Mouse (Mus musculus): Measurements from ENCODE around the gene Prkca. TPM values are rescaled to one million over a fixed set of nuclear protein-coding genes. Genes with fewer than 3 reads are reported as not detected.

Gene Prkca
- polyA plus RNA-seq, 1 experiment = 18.1 TPM

DNA sequence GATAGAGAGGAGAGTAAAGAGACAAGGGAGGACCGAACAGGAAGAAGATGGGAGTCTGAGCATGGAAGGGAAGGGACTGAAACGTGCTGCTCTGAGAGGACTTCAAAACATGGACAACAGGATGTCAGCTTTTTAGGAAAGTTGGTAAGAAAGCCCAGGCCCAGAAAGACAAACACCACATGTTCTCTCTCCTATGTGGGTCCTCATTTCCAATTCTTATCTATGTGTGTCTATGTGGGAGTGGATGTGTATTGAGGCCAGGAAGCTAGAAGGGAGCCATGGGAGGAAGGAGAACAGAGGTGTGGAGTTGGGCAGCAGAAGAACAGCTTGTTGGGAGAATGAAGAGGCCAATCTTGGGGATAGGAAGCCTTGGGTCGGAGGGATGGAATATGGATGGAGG, 154.4 kb downstream of the Prkca start:
- Histone ChIP-seq H3K36me3 (ENCODE audit: control insufficient read depth, insufficient read depth) (peaks cover 18% of the 10 kb centered on the region), H3K79me2 (ENCODE audit: control insufficient read depth, insufficient read depth) (peaks cover 24% of the 10 kb centered on the region), H3K27me3 (ENCODE audit: control insufficient read depth, insufficient read depth, insufficient read length) (no peaks in the 10 kb centered on the region), H3K4me3 (ENCODE audit: insufficient read depth, poor library complexity, severe bottlenecking) (no peak overlapping the region), H3K79me3 (ENCODE audit: low read depth) (peaks cover 6% of the 10 kb centered on the region), H3ac (ENCODE audit: control insufficient read depth, insufficient read length, low read depth) (no peak overlapping the region)
- TF ChIP-seq MYOD1 (IDR thresholded peaks at IDR 0.05; ENCODE audit: control insufficient read depth, insufficient read length, low read depth) (no peak), FOSL1 (IDR thresholded peaks at IDR 0.05; ENCODE audit: insufficient read depth, low read length, poor library complexity, severe bottlenecking) (no peak), CEBPB (IDR thresholded peaks at IDR 0.05; ENCODE audit: low read depth) (no peak), CTCF (IDR thresholded peaks at IDR 0.05; ENCODE audit: control insufficient read depth, insufficient read depth, insufficient read length) (no peak), MYOG (IDR thresholded peaks at IDR 0.05; ENCODE audit: control insufficient read depth, extremely low read depth, insufficient read length) (no peak), USF1 (IDR thresholded peaks at IDR 0.05; ENCODE audit: low read depth) (no peak), MAX (IDR thresholded peaks at IDR 0.05) (no peak)

DNA sequence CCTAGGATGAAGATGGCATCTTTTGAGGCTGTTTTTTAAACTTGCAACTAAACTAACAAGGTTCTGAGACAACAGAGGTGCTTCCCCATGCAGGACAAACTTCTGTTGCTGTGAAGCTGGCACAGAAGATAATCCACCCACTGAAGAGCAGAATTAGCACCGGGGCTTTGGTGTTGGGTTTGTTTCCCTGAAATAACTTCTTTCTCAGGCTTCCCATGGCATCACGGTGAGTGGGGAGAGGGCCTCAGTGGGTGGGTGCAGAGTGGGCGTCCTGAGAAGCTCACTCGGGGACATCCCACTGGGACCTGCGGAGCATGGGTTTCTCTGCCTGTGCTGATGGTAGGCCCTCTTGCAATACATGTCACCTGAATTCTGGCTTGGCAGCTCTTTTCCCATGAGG, 161.3 kb downstream of the Prkca start:
- Histone ChIP-seq H3ac (ENCODE audit: control insufficient read depth, insufficient read length, low read depth) (no peak overlapping the region), H3K4me3 (ENCODE audit: insufficient read depth, poor library complexity, severe bottlenecking) (no peak overlapping the region), H3K36me3 (ENCODE audit: control insufficient read depth, insufficient read depth) (peaks cover 19% of the 10 kb centered on the region), H3K79me2 (ENCODE audit: control insufficient read depth, insufficient read depth) (peaks cover 63% of the 10 kb centered on the region), H3K27me3 (ENCODE audit: control insufficient read depth, insufficient read depth, insufficient read length) (no peaks in the 10 kb centered on the region), H3K79me3 (ENCODE audit: low read depth) (peaks cover 16% of the 10 kb centered on the region)
- no peak for TF ChIP-seq MYOG (IDR thresholded peaks at IDR 0.05; ENCODE audit: control insufficient read depth, extremely low read depth, insufficient read length)
- TF ChIP-seq MYOD1 (IDR thresholded peaks at IDR 0.05; ENCODE audit: control insufficient read depth, insufficient read length, low read depth) = no peak
- TF ChIP-seq MAX (IDR thresholded peaks at IDR 0.05) = no peak
- TF ChIP-seq USF1 (IDR thresholded peaks at IDR 0.05; ENCODE audit: low read depth) = no peak
- no peak for TF ChIP-seq CEBPB (IDR thresholded peaks at IDR 0.05; ENCODE audit: low read depth)
- TF ChIP-seq FOSL1 (IDR thresholded peaks at IDR 0.05; ENCODE audit: insufficient read depth, low read length, poor library complexity, severe bottlenecking) = no peak
- no peak for TF ChIP-seq CTCF (IDR thresholded peaks at IDR 0.05; ENCODE audit: control insufficient read depth, insufficient read depth, insufficient read length)

DNA sequence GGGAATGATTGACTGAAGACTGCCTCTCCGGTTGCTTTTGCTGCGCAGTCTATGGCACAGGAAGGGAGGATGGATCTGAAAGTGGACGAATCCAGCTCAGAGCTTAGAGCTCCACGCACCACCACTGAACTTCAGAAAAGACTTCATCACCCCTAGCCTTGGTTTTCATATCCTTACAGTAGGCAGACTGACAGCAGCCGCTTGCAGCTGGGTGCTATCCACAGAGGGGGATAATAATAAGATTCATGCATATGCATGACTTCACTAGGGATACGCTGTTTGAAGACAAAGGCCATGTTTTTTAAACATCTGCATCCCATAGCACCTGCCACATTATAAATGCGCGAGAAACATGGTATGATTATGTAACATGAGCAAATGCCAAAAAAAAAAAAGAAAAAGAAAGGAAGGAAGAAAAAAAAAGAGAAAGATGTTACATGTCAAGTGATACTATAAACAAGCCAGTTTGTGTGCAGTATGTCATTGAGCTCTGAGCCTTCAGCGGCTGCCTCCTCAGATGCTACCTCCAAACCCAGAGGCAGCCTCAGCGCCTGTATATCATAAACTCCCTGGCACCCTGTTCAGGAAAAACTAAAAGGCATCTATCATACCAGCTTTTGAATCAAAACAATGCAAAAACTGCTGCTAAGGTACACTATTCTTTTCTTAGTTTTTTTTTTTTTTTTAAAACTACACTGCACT, 162.6 kb downstream of the Prkca start:
- H3K4me3 ChIP-seq (ENCODE audit: insufficient read depth, poor library complexity, severe bottlenecking) = no peak overlapping the region
- peaks cover 73% of the 10 kb centered on the region for H3K79me2 ChIP-seq (ENCODE audit: control insufficient read depth, insufficient read depth)
- no peaks in the 10 kb centered on the region for H3K27me3 ChIP-seq (ENCODE audit: control insufficient read depth, insufficient read depth, insufficient read length)
- peaks cover 14% of the 10 kb centered on the region for H3K79me3 ChIP-seq (ENCODE audit: low read depth)
- peaks cover 19% of the 10 kb centered on the region for H3K36me3 ChIP-seq (ENCODE audit: control insufficient read depth, insufficient read depth)
- no peak for TF ChIP-seq USF1 (IDR thresholded peaks at IDR 0.05; ENCODE audit: low read depth)
- TF ChIP-seq MAX (IDR thresholded peaks at IDR 0.05) = no peak
- TF ChIP-seq CTCF (IDR thresholded peaks at IDR 0.05; ENCODE audit: control insufficient read depth, insufficient read depth, insufficient read length) = no peak
- no peak for TF ChIP-seq MYOG (IDR thresholded peaks at IDR 0.05; ENCODE audit: control insufficient read depth, extremely low read depth, insufficient read length)
- no peak for TF ChIP-seq MYOD1 (IDR thresholded peaks at IDR 0.05; ENCODE audit: control insufficient read depth, insufficient read length, low read depth)
- no peak for TF ChIP-seq CEBPB (IDR thresholded peaks at IDR 0.05; ENCODE audit: low read depth)
- no peak for TF ChIP-seq FOSL1 (IDR thresholded peaks at IDR 0.05; ENCODE audit: insufficient read depth, low read length, poor library complexity, severe bottlenecking)
- H3ac ChIP-seq (ENCODE audit: control insufficient read depth, insufficient read length, low read depth) = no peak overlapping the region

DNA sequence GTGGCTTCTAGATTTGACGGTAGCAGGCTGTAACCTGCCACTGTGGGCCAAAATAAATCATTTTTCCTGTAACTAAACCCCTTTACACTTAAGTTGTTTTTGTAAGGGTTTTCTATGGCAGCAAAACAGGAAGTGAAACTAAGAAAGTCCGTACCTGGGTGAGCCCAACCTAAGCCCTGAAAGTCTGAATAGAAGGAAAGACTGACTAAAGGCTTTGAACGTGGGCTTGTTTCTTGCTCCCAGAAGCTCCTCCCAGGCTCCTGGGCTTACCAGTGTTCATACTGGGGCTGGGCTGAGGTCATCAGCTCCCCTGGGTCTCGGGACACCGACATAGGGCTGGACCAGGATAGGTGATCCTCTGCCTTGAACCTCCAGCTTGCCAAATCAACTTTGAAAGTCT, 164.9 kb downstream of the Prkca start:
- Histone ChIP-seq H3ac (ENCODE audit: control insufficient read depth, insufficient read length, low read depth) (no peak overlapping the region), H3K79me3 (ENCODE audit: low read depth) (peaks cover 13% of the 10 kb centered on the region), H3K4me3 (ENCODE audit: insufficient read depth, poor library complexity, severe bottlenecking) (no peak overlapping the region), H3K36me3 (ENCODE audit: control insufficient read depth, insufficient read depth) (peaks cover 19% of the 10 kb centered on the region), H3K79me2 (ENCODE audit: control insufficient read depth, insufficient read depth) (peaks cover 67% of the 10 kb centered on the region), H3K27me3 (ENCODE audit: control insufficient read depth, insufficient read depth, insufficient read length) (no peaks in the 10 kb centered on the region)
- TF ChIP-seq MAX (IDR thresholded peaks at IDR 0.05) (no peak), CEBPB (IDR thresholded peaks at IDR 0.05; ENCODE audit: low read depth) (no peak), MYOD1 (IDR thresholded peaks at IDR 0.05; ENCODE audit: control insufficient read depth, insufficient read length, low read depth) (no peak), MYOG (IDR thresholded peaks at IDR 0.05; ENCODE audit: control insufficient read depth, extremely low read depth, insufficient read length) (no peak), FOSL1 (IDR thresholded peaks at IDR 0.05; ENCODE audit: insufficient read depth, low read length, poor library complexity, severe bottlenecking) (no peak), USF1 (IDR thresholded peaks at IDR 0.05; ENCODE audit: low read depth) (no peak), CTCF (IDR thresholded peaks at IDR 0.05; ENCODE audit: control insufficient read depth, insufficient read depth, insufficient read length) (no peak)

DNA sequence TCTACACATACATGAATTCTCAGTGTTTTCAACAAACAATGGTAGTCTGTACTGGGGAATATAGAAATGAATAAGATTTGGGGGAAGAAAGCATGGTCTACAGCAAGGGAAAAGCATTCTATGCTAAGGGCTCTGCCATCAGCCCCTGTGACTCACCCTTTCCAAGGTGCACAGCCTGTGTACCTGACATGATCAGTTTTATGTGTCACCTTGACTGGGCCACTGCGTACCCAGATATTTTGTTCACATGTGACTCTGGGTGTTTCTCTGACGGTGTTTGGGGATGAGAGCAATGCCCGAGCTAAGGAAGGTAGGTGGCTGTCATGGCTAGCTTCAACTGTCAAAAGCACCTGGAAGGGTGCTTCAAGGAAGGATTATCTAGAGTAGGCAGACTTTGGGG, 165.5 kb downstream of the Prkca start:
- H3K4me3 ChIP-seq (ENCODE audit: insufficient read depth, poor library complexity, severe bottlenecking) = no peak overlapping the region
- H3K79me2 ChIP-seq (ENCODE audit: control insufficient read depth, insufficient read depth) = peaks cover 69% of the 10 kb centered on the region
- TF ChIP-seq MYOG (IDR thresholded peaks at IDR 0.05; ENCODE audit: control insufficient read depth, extremely low read depth, insufficient read length) (no peak), CTCF (IDR thresholded peaks at IDR 0.05; ENCODE audit: control insufficient read depth, insufficient read depth, insufficient read length) (no peak), FOSL1 (IDR thresholded peaks at IDR 0.05; ENCODE audit: insufficient read depth, low read length, poor library complexity, severe bottlenecking) (no peak), CEBPB (IDR thresholded peaks at IDR 0.05; ENCODE audit: low read depth) (no peak), MAX (IDR thresholded peaks at IDR 0.05) (no peak), USF1 (IDR thresholded peaks at IDR 0.05; ENCODE audit: low read depth) (no peak), MYOD1 (IDR thresholded peaks at IDR 0.05; ENCODE audit: control insufficient read depth, insufficient read length, low read depth) (no peak)
- no peaks in the 10 kb centered on the region for H3K27me3 ChIP-seq (ENCODE audit: control insufficient read depth, insufficient read depth, insufficient read length)
- peaks cover 19% of the 10 kb centered on the region for H3K36me3 ChIP-seq (ENCODE audit: control insufficient read depth, insufficient read depth)
- H3ac ChIP-seq (ENCODE audit: control insufficient read depth, insufficient read length, low read depth) = no peak overlapping the region
- H3K79me3 ChIP-seq (ENCODE audit: low read depth) = peaks cover 13% of the 10 kb centered on the region
